Mouse (Mus musculus): ENCODE measurements around the gene Cep112.

DNA sequence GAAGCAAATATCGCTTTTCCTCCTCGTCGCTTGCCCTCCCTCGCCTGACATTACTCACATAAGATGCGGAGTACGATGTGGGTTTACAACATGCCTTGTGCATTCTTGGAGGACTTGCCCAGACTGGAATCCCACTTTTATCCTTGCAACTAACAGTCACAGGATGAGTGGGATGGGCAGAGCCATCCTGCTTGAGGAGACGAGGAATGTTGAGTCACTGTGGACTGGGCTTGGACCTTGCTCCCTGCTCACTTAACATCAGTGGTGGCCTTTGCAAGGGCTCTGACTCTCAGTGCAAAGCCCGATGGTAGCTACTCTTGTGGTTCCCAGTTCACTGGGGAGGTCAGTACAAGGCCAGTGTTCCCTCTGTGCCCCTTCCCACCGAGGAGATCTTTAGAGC lies 473.1 kb downstream of the Cep112 start:
- TF ChIP-seq CTCF (conservative IDR thresholded peaks at IDR 0.05; ENCODE audit: low read length): no peak
- no peak for TF ChIP-seq NANOG (IDR thresholded peaks at IDR 0.05; ENCODE audit: borderline replicate concordance, low read length)
- no peak for TF ChIP-seq POU5F1 (IDR thresholded peaks at IDR 0.05; ENCODE audit: borderline replicate concordance, low read length)

Data from E14TG2a.4 (cell line).